Comparison of ENCODE assay signal across 8 mouse cellular contexts in genomic region chr15:77916851-77917544, GRCm38 (mm10). TPM values are rescaled to one million over a fixed set of nuclear protein-coding genes. Genes with fewer than 3 reads are reported as not detected.
DNase-seq lines count a peak whose midpoint lies in the region; ATAC-seq lines count a peak whose summit lies in the region.

No protein-coding gene starts in this region.

- H3K9ac ChIP-seq in forebrain, embryonic 13.5 days = no peak overlapping the region

- peak; percentile 62 for DNase-seq in MEL-GATA-1-ER (ENCODE audit: extremely low read depth, low read depth)
- DNase-seq in c-Kit-positive CD71-positive TER-119-negative erythroid progenitor cells, embryonic 14.5 days (ENCODE audit: low read depth) = peak; percentile 76
- peak; percentile 90 for DNase-seq in layer of hippocampus, adult 9-11 months
- DNase-seq in lung, postnatal 36 days = peak; percentile 98
- peak; percentile 93 for DNase-seq in right cerebral cortex, postnatal 10 days (ENCODE audit: low spot score in 2 of 2)
- DNase-seq in urinary bladder, postnatal 14 days (ENCODE audit: low spot score) = peak; percentile 94

- no peak overlapping the region for H3K27ac ChIP-seq in forebrain, embryonic 13.5 days

- no peaks in the 10 kb centered on the region for H3K4me1 ChIP-seq in forebrain, embryonic 13.5 days

- 38% methylated on average over 8 of the region's 8 CpGs for WGBS in forebrain, embryonic 13.5 days

- H3K9me3 ChIP-seq in forebrain, embryonic 13.5 days (replicated peaks) = no peaks in the 10 kb centered on the region

- H3K4me2 ChIP-seq in forebrain, embryonic 13.5 days = no peak overlapping the region

- H3K27me3 ChIP-seq in forebrain, embryonic 13.5 days = no peaks in the 10 kb centered on the region

- H3K36me3 ChIP-seq in forebrain, embryonic 13.5 days (ENCODE audit: poor library complexity, severe bottlenecking) = peaks cover 82% of the 10 kb centered on the region

- peak; percentile 75; the same call in 1 of the 2 replicates for ATAC-seq in forebrain, embryonic 13.5 days
- ATAC-seq in hematopoietic stem cell, adult 5-6 weeks (replicated peaks in 1 of 2; ENCODE audit: insufficient read depth in 1 of 2, low FRiP score in 2 of 2, low TSS enrichment in 1 of 2, low read depth in 1 of 2, poor library complexity in 2 of 2, severe bottlenecking in 2 of 2) = peak; percentile 61 to 73; a peak in 2 of 4 replicates

- no peak overlapping the region for H3K4me3 ChIP-seq in forebrain, embryonic 13.5 days

RNA-seq across cellular contexts. Expression of gene Txn2, which starts 11.8 kb away (rescaled TPM):
- 234 and 249 TPM in 2 replicates for polyA plus RNA-seq in forebrain, embryonic 13.5 days (2015; fragmentation: Nextera tagmentation; extraction: Ambion mirVana)
- 45.3 and 54.5 TPM in 2 replicates for total RNA-seq in hematopoietic stem cell, adult 5-6 weeks (2017)

RNA-seq across cellular contexts. Expression of gene Foxred2, which starts 39.5 kb away (rescaled TPM):
- 6.9 and 8.5 TPM in 2 replicates for polyA plus RNA-seq in forebrain, embryonic 13.5 days (2015; fragmentation: Nextera tagmentation; extraction: Ambion mirVana)
- total RNA-seq in hematopoietic stem cell, adult 5-6 weeks (2017) = 31.9 and 38.8 TPM in 2 replicates

RNA-seq across cellular contexts. Expression of gene Eif3d, which starts 53.6 kb away (rescaled TPM):
- 200 and 207 TPM in 2 replicates for polyA plus RNA-seq in forebrain, embryonic 13.5 days (2015; fragmentation: Nextera tagmentation; extraction: Ambion mirVana)
- total RNA-seq in hematopoietic stem cell, adult 5-6 weeks (2017) = 242 and 244 TPM in 2 replicates
